ENCODE assay signal across 10 mouse cellular contexts in the genomic region with DNA sequence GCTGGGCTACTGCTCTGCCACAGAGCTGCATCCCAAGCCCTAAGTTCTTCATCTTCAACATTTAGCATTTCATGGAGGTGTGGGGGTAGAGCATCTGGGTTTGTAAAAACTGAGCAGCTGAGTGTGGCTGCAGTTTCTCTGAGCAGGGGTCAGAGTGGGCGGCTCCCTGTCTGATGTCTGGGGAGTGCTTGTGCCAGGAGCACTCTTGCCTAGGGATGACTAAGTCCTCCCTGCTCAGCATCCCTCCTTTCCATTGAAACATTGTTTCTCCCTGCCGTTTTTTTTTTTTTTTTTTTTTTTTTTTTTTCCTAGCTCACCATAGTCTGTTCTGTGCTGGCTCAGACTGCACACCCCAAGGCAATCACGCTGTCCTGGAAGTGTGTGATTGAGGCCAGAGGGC. TPM values are rescaled to one million over a fixed set of nuclear protein-coding genes. Genes with fewer than 3 reads are reported as not detected.
A peak's percentile ranks its signal among the peaks of the same experiment; 100 is the strongest.
DNase-seq lines count a peak whose midpoint lies in the region; ATAC-seq and TF ChIP-seq lines count a peak whose summit lies in the region.
"Had no signal": no experiment of that assay in that cellular context is flagged by ENCODE, and none has a peak within 500 bp of the region (broad histone marks: within the 10 kb centered on the region; RNA-seq: fewer than 3 reads in every experiment).

No protein-coding gene starts in this region.

- H3K36me3 ChIP-seq in kidney, embryonic 16.5 days (ENCODE audit: insufficient read depth, low read length), result no peaks in the 10 kb centered on the region
- no peaks in the 10 kb centered on the region for H3K36me3 ChIP-seq in ES-E14 (ENCODE audit: control insufficient read depth, insufficient read depth, low read length, poor library complexity, severe bottlenecking)
- H3K36me3 ChIP-seq in myocyte (ENCODE audit: control insufficient read depth, insufficient read depth), result no peaks in the 10 kb centered on the region

- H3K27ac ChIP-seq in kidney, embryonic 16.5 days (ENCODE audit: low read length), result peak overlapping the region; percentile 70; the same call in 1 of the 2 replicates
- H3K27ac ChIP-seq in ES-E14 (ENCODE audit: insufficient read depth, low read depth, low read length, poor library complexity, severe bottlenecking), result peak overlapping the region; percentile 79; the same call in 1 of the 2 replicates
- H3K27ac ChIP-seq in embryonic fibroblast, embryonic 13.5 days (ENCODE audit: insufficient read depth, low read length), result 0 out of 2 replicates have a peak overlapping the region, but pooled peaks have one; percentile 5
- H3K27ac ChIP-seq: liver, embryonic 14.5 days had no signal

- ATAC-seq in kidney, embryonic 16.5 days (ENCODE audit: low FRiP score, low TSS enrichment), result no peak
- ATAC-seq: inflammation-experienced regulatory T-cells, adult 6 months had no signal

- H3K4me3 ChIP-seq in kidney, embryonic 16.5 days (ENCODE audit: low read length), result no peak overlapping the region
- H3K4me3 ChIP-seq in ES-E14 (ENCODE audit: insufficient read depth in 1 of 2, low read depth in 1 of 2, low read length in 2 of 2, poor library complexity in 1 of 2, severe bottlenecking in 1 of 2) (no peak overlapping the region), myocyte (no peak overlapping the region)
- H3K4me3 ChIP-seq in embryonic fibroblast, embryonic 13.5 days (ENCODE audit: insufficient read depth, low read length), result no peak overlapping the region

- peaks cover 48% of the 10 kb centered on the region for H3K4me1 ChIP-seq in kidney, embryonic 16.5 days (ENCODE audit: insufficient read depth, low read length)
- peaks cover 23 to 60% of the 10 kb centered on the region in 2 experiments for H3K4me1 ChIP-seq in ES-E14 (ENCODE audit: control insufficient read depth in 2 of 2, insufficient read depth in 2 of 2, low read length in 2 of 2, poor library complexity in 1 of 2)
- peaks cover 27% of the 10 kb centered on the region for H3K4me1 ChIP-seq in embryonic fibroblast, embryonic 13.5 days (ENCODE audit: control insufficient read depth, insufficient read depth, low read length)

- H3ac ChIP-seq in myocyte (ENCODE audit: control insufficient read depth, insufficient read length), result no peak overlapping the region

- DNase-seq in kidney, adult 9 months, result no peak
- DNase-seq in ES-E14 (ENCODE audit: low read depth, low spot score), result no peak
- DNase-seq in adrenal gland, adult 18-20 months (ENCODE audit: low spot score in 2 of 2), result no peak
- no peak for DNase-seq in frontal cortex, postnatal 14 days (ENCODE audit: low spot score in 2 of 2)
- DNase-seq: thymus, adult 2 months had no signal

- in situ Hi-C loops in ES-E14 (cut with MboI; ENCODE audit: low sequenced_read_pairs in 2 of 2, unreplicated experiment in 2 of 2), result loop anchor here in 1 of 2 experiments (5.0 kb wide), 1 partner anchor 48 kb away; no protein-coding TSS in a partner anchor

- TF ChIP-seq POLR2A in embryonic fibroblast, embryonic 13.5 days (IDR thresholded peaks at IDR 0.05; ENCODE audit: low read depth, low read length), result no peak
- TF ChIP-seq POLR2A in myocyte (IDR thresholded peaks at IDR 0.05; ENCODE audit: insufficient read length, low read depth), result peak; percentile 37

- H3K79me2 ChIP-seq in myocyte (ENCODE audit: control insufficient read depth, insufficient read depth), result peaks cover 72% of the 10 kb centered on the region

- H3K9ac ChIP-seq in kidney, embryonic 16.5 days (replicated peaks; ENCODE audit: low read length), result peak overlapping the region; percentile 37; the same call in 1 of the 2 replicates
- peak overlapping the region; percentile 27; the same call in 1 of the 2 replicates for H3K9ac ChIP-seq in ES-E14 (ENCODE audit: insufficient read depth, low read depth, low read length, poor library complexity, severe bottlenecking)
- H3K9ac ChIP-seq: liver, embryonic 14.5 days had no signal

- TF ChIP-seq CTCF in embryonic fibroblast, embryonic 13.5 days (IDR thresholded peaks at IDR 0.05; ENCODE audit: borderline replicate concordance, insufficient read depth, low read length), result no peak

- H3K4me2 ChIP-seq in kidney, embryonic 16.5 days (replicated peaks; ENCODE audit: low read depth, low read length), result no peak overlapping the region
- peak overlapping the region; percentile 71 for H3K4me2 ChIP-seq in myocyte (ENCODE audit: low read depth)

- no peaks in the 10 kb centered on the region for H3K27me3 ChIP-seq in kidney, embryonic 16.5 days (ENCODE audit: insufficient read depth, low read length)
- no peaks in the 10 kb centered on the region for H3K27me3 ChIP-seq in myocyte (ENCODE audit: control insufficient read depth, insufficient read depth, insufficient read length)

- WGBS in kidney, embryonic 16.5 days, result 28% methylated on average over 3 of the region's 3 CpGs

- no peaks in the 10 kb centered on the region for H3K9me3 ChIP-seq in kidney, embryonic 16.5 days (ENCODE audit: low read length)
- H3K9me3 ChIP-seq in ES-E14 (ENCODE audit: control insufficient read depth, insufficient read depth, low read depth, low read length), result no peaks in the 10 kb centered on the region

TF ChIP-seq in ES-E14, 5 proteins besides CTCF, POLR2A, EP300 and RAD21:
- no peak for TF ChIP-seq CHD2 (IDR thresholded peaks at IDR 0.05; ENCODE audit: low read depth, low read length)
- TF ChIP-seq ZNF384 (IDR thresholded peaks at IDR 0.05; ENCODE audit: low read depth, low read length), result peak; percentile 93

TF ChIP-seq in myocyte, 11 proteins besides CTCF, POLR2A, EP300 and RAD21:
- TF ChIP-seq CEBPB (IDR thresholded peaks at IDR 0.05; ENCODE audit: insufficient read depth, poor library complexity, severe bottlenecking) (no peak), MYOD1 (IDR thresholded peaks at IDR 0.05; ENCODE audit: control insufficient read depth in 1 of 3, insufficient read length in 2 of 3, low read depth in 2 of 3) (peak in 1 of 3 experiments; percentile 5)

RNA-seq across cellular contexts. Expression of gene Trak1, which starts 53.3 kb away (rescaled TPM):
- 16.2 and 17.7 TPM in 2 replicates for polyA plus RNA-seq in kidney, embryonic 16.5 days (2015; fragmentation: Nextera tagmentation; extraction: Ambion mirVana)
- total RNA-seq in ES-E14 (2012; rRNA removed), result 18.9 and 42.6 TPM in 2 replicates
- polyA plus RNA-seq in embryonic fibroblast, embryonic 13.5 days (2011; ENCODE audit: insufficient read length, low read depth, missing spikeins), result 38.4 and 41.5 TPM in 2 replicates
- polyA plus RNA-seq in myocyte (2012; fragmentation: generic; extraction: Trizol), result 60.8 TPM
- total RNA-seq in adrenal gland, adult 18-20 months (2021), result 10 to 100 TPM; 75.7 to 96.6 TPM

Comparison
In these comparisons a context has a peak if more than half of its experiments do, and no peak if none do; other contexts are left out.
1. H3K27ac ChIP-seq: peak in every context shown above with its lines; median percentile 79 in ES-E14; 70 in kidney, embryonic 16.5 days; 5 in embryonic fibroblast, embryonic 13.5 days.